Mouse (Mus musculus) CD4-positive, CD25-positive, alpha-beta regulatory T cell, adult 4 months (primary cell): ENCODE measurements around the gene Pgc. TPM values are rescaled to one million over a fixed set of nuclear protein-coding genes. Genes with fewer than 3 reads are reported as not detected.

Experiments
- ATAC-seq: one replicate; pipeline ENCODE4 v1.8.0; 2017
- polyA plus RNA-seq, 2 experiments: library from polyadenylated mRNA; unstranded; fragments of 100-300 nt; shearing (Covaris generic); gene quantifications; one replicate each; pipeline ENCODE4 v1.2.1; 2017

Pgc gene
- polyA plus RNA-seq, 2 experiments from 2014 or later = not detected

GRCm38 (mm10) chr17:47708972-47709371 lies 17.7 kb upstream of the Pgc start:
- ATAC-seq = no peak

- no peak for ATAC-seq
These were observed 16.6 kb upstream of the Pgc start for GRCm38 (mm10) chr17:47710036-47710435.

GRCm38 (mm10) chr17:47711883-47712282 lies 14.8 kb upstream of the Pgc start:
- ATAC-seq = no peak

- no peak for ATAC-seq
These were observed 13.6 kb upstream of the Pgc start for GRCm38 (mm10) chr17:47712889-47713571.

- no peak for ATAC-seq
These were observed 11.6 kb upstream of the Pgc start for GRCm38 (mm10) chr17:47715037-47715436.

GRCm38 (mm10) chr17:47721183-47721582 lies 5.5 kb upstream of the Pgc start:
- no peak for ATAC-seq

- ATAC-seq = no peak
These were observed 4.3 kb downstream of the Pgc start for GRCm38 (mm10) chr17:47730633-47731575.

- ATAC-seq = no peak
These were observed 9.0 kb downstream of the Pgc start for GRCm38 (mm10) chr17:47735553-47736100.

- ATAC-seq = peak; percentile 81
These were observed 10.2 kb downstream of the Pgc start, which contains the start of gene Tfeb for GRCm38 (mm10) chr17:47736856-47737255. Gene Tfeb, plus strand, starts transcription at chr17:47737030.

GRCm38 (mm10) chr17:47737271-47738065 lies 10.8 kb downstream of the Pgc start:
- ATAC-seq = peak; percentile 15

- peak; percentile 31 for ATAC-seq
These were observed 11.6 kb downstream of the Pgc start for GRCm38 (mm10) chr17:47738066-47738878.

- ATAC-seq = peak; percentile 52
These were observed 12.5 kb downstream of the Pgc start for GRCm38 (mm10) chr17:47738879-47739798.

GRCm38 (mm10) chr17:47740186-47740585 lies 13.5 kb downstream of the Pgc start:
- ATAC-seq = no peak

- no peak for ATAC-seq
These were observed 16.5 kb downstream of the Pgc start for GRCm38 (mm10) chr17:47742991-47743734.

- no peak for ATAC-seq
These were observed 17.4 kb downstream of the Pgc start for GRCm38 (mm10) chr17:47744086-47744485.

GRCm38 (mm10) chr17:47744746-47745368 lies 18.2 kb downstream of the Pgc start:
- ATAC-seq = no peak

GRCm38 (mm10) chr17:47748791-47749553 lies 22.3 kb downstream of the Pgc start:
- ATAC-seq = no peak

- ATAC-seq = no peak
These were observed 23.0 kb downstream of the Pgc start for GRCm38 (mm10) chr17:47749626-47750025.
